Mouse (Mus musculus): ENCODE results near the gene Otof. TPM values are rescaled to one million over a fixed set of nuclear protein-coding genes. Genes with fewer than 3 reads are reported as not detected.
A peak's percentile ranks its signal among the peaks of the same experiment; 100 is the strongest.

The Otof gene
- polyA plus RNA-seq, 1 experiment from 2014 or later, result 0.41 TPM

DNA sequence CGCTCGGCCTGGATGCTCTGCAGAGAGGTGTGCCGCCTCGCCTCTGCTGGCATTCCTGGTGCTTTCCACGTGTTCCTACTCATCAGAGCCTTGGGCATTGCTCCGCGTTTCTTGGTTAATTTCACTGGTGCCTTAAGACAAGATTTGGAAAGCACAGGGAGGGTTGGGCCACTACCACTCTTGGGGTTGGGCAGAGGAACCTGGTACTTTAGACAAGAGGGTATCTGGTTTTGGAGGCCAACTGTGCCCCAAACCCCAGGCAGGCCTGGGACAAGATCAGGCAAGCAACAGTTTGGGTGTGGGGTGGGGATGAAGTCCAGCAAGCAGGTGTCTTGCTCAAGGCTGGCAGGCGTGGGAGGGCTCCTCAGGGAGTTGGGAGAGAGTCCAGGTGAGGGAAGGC lies 94.3 kb downstream of the Otof start:
- Histone ChIP-seq H3K4me2 (no peak overlapping the region), H3K27me3 (no peaks in the 10 kb centered on the region), H3K27ac (no peak overlapping the region), H3K36me3 (ENCODE audit: poor library complexity, severe bottlenecking) (no peaks in the 10 kb centered on the region), H3K9ac (no peak overlapping the region; the same call in 1 of the 2 replicates), H3K9me3 (replicated peaks) (no peaks in the 10 kb centered on the region), H3K4me1 (no peaks in the 10 kb centered on the region), H3K4me3 (no peak overlapping the region)
- no peak for ATAC-seq
- 83% methylated on average over 8 of the region's 8 CpGs for WGBS

DNA sequence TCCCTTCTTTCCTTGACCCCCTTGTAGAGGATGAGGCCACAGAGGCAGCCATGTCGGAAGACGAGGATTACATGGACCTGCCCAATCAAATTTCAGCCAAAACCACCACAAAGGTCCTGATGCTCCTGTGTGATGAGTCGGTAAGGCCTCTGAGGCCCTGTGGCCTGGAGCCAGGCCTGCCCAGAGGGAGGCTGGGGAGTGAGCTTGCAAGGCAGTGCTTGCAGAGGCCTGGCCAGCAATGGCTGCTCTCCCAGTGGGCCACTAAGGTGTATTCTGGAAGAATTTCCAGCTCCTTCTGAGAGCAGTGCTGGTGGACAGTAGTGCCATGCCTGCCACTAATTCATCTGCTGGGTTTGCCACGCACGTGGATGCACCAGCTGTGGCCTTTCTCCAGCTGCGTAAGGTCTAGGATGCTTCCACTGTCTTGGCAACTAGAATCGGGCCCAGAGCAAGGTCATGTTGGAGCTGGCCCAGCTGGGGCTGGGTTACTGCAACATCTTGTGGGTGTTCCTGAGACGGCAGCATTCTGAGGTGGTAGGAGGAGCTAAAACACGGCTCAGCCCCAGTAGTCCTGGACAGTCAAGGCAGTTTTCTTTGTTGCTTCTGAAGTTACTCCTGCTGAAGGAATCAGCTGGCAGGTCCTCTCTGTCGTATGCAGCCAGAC lies 103.2 kb downstream of the Otof start:
- no peak overlapping the region for H3K4me3 ChIP-seq
- 87% methylated on average over 10 of the region's 10 CpGs for WGBS
- ATAC-seq, result no peak
- no peaks in the 10 kb centered on the region for H3K4me1 ChIP-seq
- H3K36me3 ChIP-seq (ENCODE audit: poor library complexity, severe bottlenecking), result no peaks in the 10 kb centered on the region
- H3K9me3 ChIP-seq (replicated peaks), result no peaks in the 10 kb centered on the region
- H3K27ac ChIP-seq, result no peak overlapping the region
- H3K4me2 ChIP-seq, result no peak overlapping the region
- H3K27me3 ChIP-seq, result no peaks in the 10 kb centered on the region
- H3K9ac ChIP-seq, result no peak overlapping the region

DNA sequence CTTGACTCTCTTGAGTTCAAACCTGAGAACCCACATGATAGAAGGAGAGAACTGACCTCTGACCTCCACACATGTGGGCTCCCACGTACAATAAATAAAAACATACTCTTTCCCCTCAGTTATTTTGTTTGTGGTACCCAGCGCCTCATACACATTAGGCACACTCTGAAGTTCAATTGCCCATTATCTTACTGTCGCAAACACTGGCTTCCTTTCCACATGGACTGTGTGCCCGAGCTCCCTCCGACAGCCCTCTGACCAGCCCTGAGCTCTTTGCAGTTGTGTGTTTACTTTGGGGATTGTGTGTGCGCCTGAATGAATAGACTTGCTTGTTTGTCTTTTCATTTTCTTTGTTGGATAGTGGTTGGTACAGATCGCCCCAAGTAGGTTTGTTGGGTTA lies 105.1 kb downstream of the Otof start:
- Histone ChIP-seq H3K4me1 (no peaks in the 10 kb centered on the region), H3K36me3 (ENCODE audit: poor library complexity, severe bottlenecking) (no peaks in the 10 kb centered on the region), H3K27me3 (no peaks in the 10 kb centered on the region), H3K4me3 (no peak overlapping the region), H3K4me2 (no peak overlapping the region), H3K9me3 (replicated peaks) (no peaks in the 10 kb centered on the region), H3K27ac (no peak overlapping the region), H3K9ac (no peak overlapping the region)
- 79% methylated on average over 7 of the region's 7 CpGs for WGBS
- no peak for ATAC-seq

DNA sequence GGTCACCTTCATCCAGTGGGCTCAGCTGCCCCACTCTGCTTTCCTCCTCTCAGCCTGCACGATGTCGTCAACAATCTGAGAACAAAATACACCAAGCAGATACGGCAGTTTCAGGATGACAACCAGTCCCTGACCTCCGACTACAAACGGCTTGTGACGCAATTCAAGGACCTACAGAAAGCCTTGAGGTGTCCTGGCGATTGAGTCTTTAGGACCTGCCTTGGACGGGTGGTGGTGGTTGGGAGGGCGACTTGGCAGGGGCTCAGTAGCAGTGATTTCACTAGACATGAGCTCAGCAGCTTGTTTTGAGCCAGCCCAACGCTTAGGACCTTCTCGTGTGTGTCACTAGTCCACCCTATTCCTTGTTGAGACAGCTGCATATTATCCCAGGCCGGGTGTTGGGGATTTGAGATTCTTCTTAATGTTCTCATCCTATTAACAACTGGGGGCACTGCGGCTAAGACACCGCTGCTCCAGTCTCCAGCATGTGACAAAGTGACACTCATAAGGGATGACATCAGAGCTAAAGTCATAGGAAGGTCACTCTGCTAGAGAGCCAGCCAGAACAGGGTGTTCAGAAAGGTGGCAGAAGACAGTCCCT lies 106.1 kb downstream of the Otof start:
- WGBS, result 89% methylated on average over 14 of the region's 14 CpGs
- H3K27me3 ChIP-seq, result no peaks in the 10 kb centered on the region
- no peaks in the 10 kb centered on the region for H3K4me1 ChIP-seq
- H3K4me3 ChIP-seq, result no peak overlapping the region
- H3K9me3 ChIP-seq (replicated peaks), result no peaks in the 10 kb centered on the region
- no peak for ATAC-seq
- H3K9ac ChIP-seq, result no peak overlapping the region
- no peak overlapping the region for H3K4me2 ChIP-seq
- no peak overlapping the region for H3K27ac ChIP-seq
- no peaks in the 10 kb centered on the region for H3K36me3 ChIP-seq (ENCODE audit: poor library complexity, severe bottlenecking)

DNA sequence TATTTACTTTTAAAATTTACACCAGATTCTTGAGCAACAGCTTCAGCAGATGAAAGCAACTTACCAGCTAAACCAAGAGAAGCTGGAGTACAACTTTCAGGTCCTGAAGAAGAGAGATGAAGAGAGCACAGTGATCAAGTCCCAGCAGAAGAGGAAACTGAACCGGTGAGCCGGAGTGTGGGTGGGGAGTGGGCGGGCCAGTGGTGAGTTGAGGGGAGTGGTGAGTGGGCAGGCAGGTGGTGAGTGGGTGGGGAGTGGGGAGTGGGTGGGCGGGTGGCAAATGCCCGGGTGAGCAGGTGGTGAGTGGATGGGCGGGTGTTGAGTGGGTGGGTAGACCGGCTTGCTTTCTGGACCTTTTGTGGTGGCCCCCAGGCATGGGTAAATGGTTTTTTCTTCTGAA lies 106.6 kb downstream of the Otof start:
- WGBS, result 88% methylated on average over 7 of the region's 7 CpGs
- H3K4me1 ChIP-seq, result no peaks in the 10 kb centered on the region
- no peak overlapping the region for H3K27ac ChIP-seq
- no peaks in the 10 kb centered on the region for H3K9me3 ChIP-seq (replicated peaks)
- H3K4me3 ChIP-seq, result no peak overlapping the region
- no peaks in the 10 kb centered on the region for H3K27me3 ChIP-seq
- ATAC-seq, result no peak
- H3K9ac ChIP-seq, result no peak overlapping the region
- no peak overlapping the region for H3K4me2 ChIP-seq
- no peaks in the 10 kb centered on the region for H3K36me3 ChIP-seq (ENCODE audit: poor library complexity, severe bottlenecking)

DNA sequence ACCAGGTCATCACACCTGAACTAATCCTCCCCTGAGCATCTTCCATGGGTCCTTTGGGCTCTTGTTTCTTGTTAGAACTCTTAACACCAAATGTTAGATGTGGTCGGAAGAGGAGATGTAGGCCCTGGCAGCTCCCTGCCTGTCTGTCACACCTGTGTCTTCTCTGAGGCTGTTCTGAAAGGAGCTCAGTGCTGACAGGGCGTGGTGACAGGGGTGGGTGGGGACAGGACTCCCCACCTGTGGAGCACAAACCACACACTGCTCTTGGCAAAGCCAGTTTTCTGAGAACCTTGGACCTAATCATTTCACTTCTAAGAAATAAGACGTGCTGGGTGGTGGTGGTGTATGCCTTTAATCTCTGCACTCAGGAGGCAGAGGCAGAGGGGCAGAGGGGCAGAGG lies 108.1 kb downstream of the Otof start:
- WGBS, result 61% methylated on average over 3 of the region's 3 CpGs
- no peak for ATAC-seq
- no peaks in the 10 kb centered on the region for H3K4me1 ChIP-seq
- no peaks in the 10 kb centered on the region for H3K27me3 ChIP-seq
- no peak overlapping the region for H3K4me2 ChIP-seq
- no peaks in the 10 kb centered on the region for H3K9me3 ChIP-seq (replicated peaks)
- no peak overlapping the region for H3K4me3 ChIP-seq
- H3K36me3 ChIP-seq (ENCODE audit: poor library complexity, severe bottlenecking), result no peaks in the 10 kb centered on the region
- H3K9ac ChIP-seq, result no peak overlapping the region
- no peak overlapping the region for H3K27ac ChIP-seq

DNA sequence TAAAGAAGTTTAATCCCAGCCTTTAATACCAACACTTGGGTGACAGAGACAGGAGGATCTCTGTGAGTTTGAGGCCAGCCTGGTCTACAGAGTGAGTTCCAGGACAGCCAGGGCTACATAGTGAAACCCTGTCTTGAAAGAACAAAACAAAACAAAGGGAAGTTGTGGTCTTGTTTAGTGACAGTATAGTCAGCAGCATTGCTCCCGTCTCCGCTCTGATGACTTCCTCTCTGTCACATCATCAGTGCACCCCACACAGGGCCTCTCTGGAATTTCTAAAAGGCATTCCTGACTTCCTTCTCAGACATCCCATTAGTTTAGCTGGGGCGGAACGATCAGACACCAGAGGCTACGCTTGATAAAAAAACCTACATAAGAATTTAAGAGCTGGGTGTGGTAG lies 117.8 kb downstream of the Otof start:
- no peaks in the 10 kb centered on the region for H3K9me3 ChIP-seq (replicated peaks)

DNA sequence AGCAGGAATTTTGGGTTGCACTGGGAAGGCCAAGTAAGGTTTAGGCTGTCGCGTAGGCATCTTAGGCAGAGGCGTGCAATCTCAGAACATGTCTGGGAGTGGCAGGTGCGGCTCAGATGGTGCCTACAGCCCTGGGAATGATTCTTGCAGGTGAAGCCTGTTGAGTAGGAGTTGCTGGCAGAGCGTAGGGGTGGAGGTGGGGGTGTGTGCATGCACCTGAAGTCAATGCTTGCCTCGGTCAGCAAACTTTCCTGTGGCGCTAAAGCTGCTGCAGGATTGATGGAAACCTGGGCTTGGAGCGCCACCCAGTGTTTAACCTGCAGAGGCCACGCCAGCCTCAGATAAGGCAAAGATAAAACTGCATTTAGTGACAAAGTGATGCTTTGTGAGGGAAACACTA lies 118.6 kb downstream of the Otof start:
- Histone ChIP-seq H3K27me3 (0 out of 2 replicates have a peak, but pooled peaks cover 9% of the 10 kb centered on the region), H3K36me3 (ENCODE audit: poor library complexity, severe bottlenecking) (no peaks in the 10 kb centered on the region), H3K27ac (no peak overlapping the region), H3K9me3 (replicated peaks) (no peaks in the 10 kb centered on the region), H3K4me2 (peak overlapping the region; percentile 56), H3K4me1 (peaks cover 8% of the 10 kb centered on the region), H3K4me3 (peak overlapping the region; percentile 15; the same call in 1 of the 2 replicates), H3K9ac (peak overlapping the region; percentile 18; the same call in 1 of the 2 replicates)
- WGBS, result 3% methylated on average over 9 of the region's 9 CpGs
- ATAC-seq, result peak; percentile 72; the same call in 1 of the 2 replicates

More for the DNA sequence above, 117.8 kb downstream of the Otof start:
- Histone ChIP-seq H3K36me3 (ENCODE audit: poor library complexity, severe bottlenecking) (no peaks in the 10 kb centered on the region), H3K4me2 (no peak overlapping the region), H3K4me3 (no peak overlapping the region), H3K4me1 (peaks cover 8% of the 10 kb centered on the region), H3K9ac (no peak overlapping the region), H3K27ac (no peak overlapping the region), H3K27me3 (0 out of 2 replicates have a peak, but pooled peaks cover 9% of the 10 kb centered on the region)
- ATAC-seq, result no peak
- WGBS, result 88% methylated on average over 5 of the region's 5 CpGs

DNA sequence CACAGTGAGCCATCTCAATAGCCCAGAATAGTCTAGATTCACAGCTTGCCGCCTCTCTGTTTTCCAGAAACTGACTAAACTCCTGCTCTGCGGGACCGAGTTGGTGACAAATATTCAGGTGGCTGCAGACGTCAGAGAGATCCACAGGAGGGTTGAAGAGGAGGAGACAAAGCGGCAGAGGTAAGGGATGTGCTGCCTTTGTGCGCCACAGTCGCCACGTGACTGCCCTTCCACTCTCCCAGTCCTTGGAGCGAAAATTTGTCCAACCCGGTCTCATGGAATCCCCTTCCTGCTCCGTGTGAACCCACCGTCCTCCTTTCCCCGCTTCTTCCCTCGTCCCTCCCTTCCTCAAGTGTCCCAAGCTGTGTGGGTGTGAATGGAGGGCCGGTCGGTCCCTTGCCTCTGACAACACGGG lies 119.1 kb downstream of the Otof start:
- H3K36me3 ChIP-seq (ENCODE audit: poor library complexity, severe bottlenecking), result no peaks in the 10 kb centered on the region
- H3K27me3 ChIP-seq, result 0 out of 2 replicates have a peak, but pooled peaks cover 9% of the 10 kb centered on the region
- WGBS, result 7% methylated on average over 17 of the region's 17 CpGs
- no peak for ATAC-seq
- H3K9ac ChIP-seq, result peak overlapping the region; percentile 18
- peak overlapping the region; percentile 56 for H3K4me2 ChIP-seq
- no peak overlapping the region for H3K27ac ChIP-seq
- no peaks in the 10 kb centered on the region for H3K9me3 ChIP-seq (replicated peaks)
- peaks cover 8% of the 10 kb centered on the region for H3K4me1 ChIP-seq
- peak overlapping the region; percentile 15; the same call in 1 of the 2 replicates for H3K4me3 ChIP-seq

DNA sequence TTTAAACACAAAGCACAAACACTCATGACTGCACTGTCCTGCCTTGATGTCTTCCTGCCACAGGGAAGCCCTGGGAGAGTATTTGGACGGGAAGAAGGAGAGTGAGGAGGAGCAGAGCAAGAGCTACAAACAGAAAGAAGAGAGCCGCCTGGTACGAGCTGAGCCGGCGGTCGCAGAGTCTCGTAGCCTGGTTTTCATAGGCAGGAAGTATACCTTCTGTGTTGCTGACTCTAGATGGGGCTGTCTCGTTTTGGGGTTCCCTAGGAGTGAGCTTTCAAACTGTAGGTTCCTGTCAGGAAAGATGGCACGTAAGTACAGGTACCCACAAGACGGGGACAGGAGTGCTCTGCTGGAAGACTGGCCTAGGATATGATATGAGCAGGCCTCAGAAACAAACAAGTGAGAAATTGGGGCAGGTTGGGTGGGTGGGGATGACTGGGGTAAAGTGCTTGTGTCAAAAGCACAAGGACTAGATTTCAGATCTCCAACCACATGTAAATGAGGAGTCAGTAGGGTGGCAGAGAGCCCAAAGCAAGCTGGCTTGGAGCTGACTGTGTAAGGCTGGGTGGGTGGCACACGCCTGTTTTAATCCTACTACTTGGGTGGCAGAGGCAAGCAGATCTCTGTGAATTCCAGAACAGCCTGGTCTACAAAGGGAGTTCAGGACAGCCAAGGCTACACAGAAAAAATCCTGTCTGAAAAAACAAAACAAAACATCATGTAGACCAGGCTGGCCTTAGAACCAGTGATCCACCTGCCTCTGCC lies 119.9 kb downstream of the Otof start:
- no peak for ATAC-seq
- no peak overlapping the region for H3K4me3 ChIP-seq
- no peak overlapping the region for H3K9ac ChIP-seq
- no peaks in the 10 kb centered on the region for H3K36me3 ChIP-seq (ENCODE audit: poor library complexity, severe bottlenecking)
- H3K4me2 ChIP-seq, result no peak overlapping the region
- no peak overlapping the region for H3K27ac ChIP-seq
- no peaks in the 10 kb centered on the region for H3K9me3 ChIP-seq (replicated peaks)
- H3K4me1 ChIP-seq, result peaks cover 8% of the 10 kb centered on the region
- 81% methylated on average over 11 of the region's 11 CpGs for WGBS
- H3K27me3 ChIP-seq, result 0 out of 2 replicates have a peak, but pooled peaks cover 9% of the 10 kb centered on the region

DNA sequence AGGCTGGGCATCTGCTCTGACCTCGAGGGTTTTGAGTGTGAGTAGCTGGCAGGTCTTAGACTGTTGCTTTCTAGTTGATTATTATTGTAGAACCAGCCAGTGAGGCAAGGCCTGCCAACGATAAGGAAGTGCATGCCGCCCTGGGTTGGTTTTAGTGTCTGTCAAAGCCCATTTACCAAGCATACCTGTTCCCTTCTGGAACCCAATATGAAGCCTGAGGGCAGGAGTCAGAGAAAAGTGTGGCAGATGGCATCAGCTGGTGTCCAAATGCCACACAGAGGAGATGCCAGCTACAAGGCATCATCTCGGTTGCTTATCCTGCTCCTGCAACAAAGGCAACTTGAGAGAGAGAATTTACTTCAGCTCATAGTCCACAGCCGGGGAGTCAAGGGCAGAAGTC lies 120.9 kb downstream of the Otof start:
- WGBS, result 78% methylated on average over 5 of the region's 5 CpGs
- Histone ChIP-seq H3K9ac (no peak overlapping the region), H3K4me3 (no peak overlapping the region), H3K36me3 (ENCODE audit: poor library complexity, severe bottlenecking) (no peaks in the 10 kb centered on the region), H3K27me3 (0 out of 2 replicates have a peak, but pooled peaks cover 9% of the 10 kb centered on the region), H3K27ac (no peak overlapping the region), H3K4me1 (peaks cover 8% of the 10 kb centered on the region), H3K9me3 (replicated peaks) (no peaks in the 10 kb centered on the region), H3K4me2 (no peak overlapping the region)
- ATAC-seq, result no peak
